ENCODE assay signal across 8 mouse cellular contexts in genomic region chr5:121546530-121546895, GRCm38 (mm10). TPM values are rescaled to one million over a fixed set of nuclear protein-coding genes. Genes with fewer than 3 reads are reported as not detected.
DNase-seq lines count a peak whose midpoint lies in the region; ATAC-seq lines count a peak whose summit lies in the region.

No protein-coding gene starts in this region.

- no peaks in the 10 kb centered on the region for H3K27me3 ChIP-seq in heart, embryonic 15.5 days
- no peaks in the 10 kb centered on the region for H3K27me3 ChIP-seq in liver, embryonic 16.5 days (ENCODE audit: control insufficient read depth, insufficient read depth, low read depth, low read length)
- H3K27me3 ChIP-seq in neural tube, embryonic 11.5 days (ENCODE audit: control insufficient read depth, insufficient read depth, low read length) = no peaks in the 10 kb centered on the region

- H3K4me3 ChIP-seq in heart, embryonic 15.5 days = peak overlapping the region; percentile 96
- peak overlapping the region; percentile 98 for H3K4me3 ChIP-seq in liver, embryonic 16.5 days (ENCODE audit: low read depth, low read length)
- H3K4me3 ChIP-seq in neural tube, embryonic 11.5 days (ENCODE audit: low read depth, low read length) = peak overlapping the region; percentile 81

- peak overlapping the region; percentile 88 for H3K4me2 ChIP-seq in heart, embryonic 15.5 days
- peak overlapping the region; percentile 72 for H3K4me2 ChIP-seq in liver, embryonic 16.5 days (ENCODE audit: low read depth, low read length)
- H3K4me2 ChIP-seq in neural tube, embryonic 11.5 days (ENCODE audit: low read depth) = peak overlapping the region; percentile 39

- no peak for ATAC-seq in heart, embryonic 15.5 days (replicated peaks; ENCODE audit: insufficient number of reproducible peaks, insufficient read depth, low FRiP score, low read depth)
- no peak for ATAC-seq in liver, embryonic 16.5 days (ENCODE audit: low read depth)
- ATAC-seq in neural tube, embryonic 11.5 days (ENCODE audit: insufficient read depth, low FRiP score, low TSS enrichment) = no peak

- H3K27ac ChIP-seq in heart, embryonic 15.5 days = peak overlapping the region; percentile 92
- H3K27ac ChIP-seq in liver, embryonic 16.5 days (ENCODE audit: low read length) = peak overlapping the region; percentile 81
- H3K27ac ChIP-seq in neural tube, embryonic 11.5 days (ENCODE audit: low read depth, low read length) = no peak overlapping the region

- DNase-seq in A20 (ENCODE audit: low read depth, low spot score) (peak; percentile 56), R1 (ENCODE audit: low read depth, low spot score) (peak; percentile 76)
- DNase-seq in embryo, embryonic 11 days = peak; percentile 71
- peak; percentile 79 to 85 for DNase-seq in kidney, postnatal 25 days
- peak; percentile 60 for DNase-seq in neural tube, embryonic 11.5 days (ENCODE audit: low spot score)
- DNase-seq in thymus, postnatal 0 days (ENCODE audit: low spot score) = peak; percentile 52

- H3K9me3 ChIP-seq in heart, embryonic 15.5 days (replicated peaks) = no peaks in the 10 kb centered on the region
- H3K9me3 ChIP-seq in liver, embryonic 16.5 days (replicated peaks; ENCODE audit: control insufficient read depth, low read length) = no peaks in the 10 kb centered on the region
- H3K9me3 ChIP-seq in neural tube, embryonic 11.5 days (ENCODE audit: control insufficient read depth, low read length) = no peaks in the 10 kb centered on the region

- peaks cover 22% of the 10 kb centered on the region for H3K4me1 ChIP-seq in heart, embryonic 15.5 days (replicated peaks)
- peaks cover 32% of the 10 kb centered on the region for H3K4me1 ChIP-seq in liver, embryonic 16.5 days (ENCODE audit: control insufficient read depth, low read depth, low read length)
- H3K4me1 ChIP-seq in neural tube, embryonic 11.5 days (ENCODE audit: control insufficient read depth, insufficient read depth, low read length) = peaks cover 7% of the 10 kb centered on the region

- 30% methylated on average over 6 of the region's 6 CpGs for WGBS in heart, embryonic 15.5 days
- 13% methylated on average over 6 of the region's 6 CpGs for WGBS in liver, embryonic 16.5 days (ENCODE audit: insufficient replicate concordance)
- 46% methylated on average over 6 of the region's 6 CpGs for WGBS in neural tube, embryonic 11.5 days

- no peaks in the 10 kb centered on the region for H3K36me3 ChIP-seq in heart, embryonic 15.5 days
- no peaks in the 10 kb centered on the region for H3K36me3 ChIP-seq in liver, embryonic 16.5 days (ENCODE audit: control insufficient read depth, insufficient read depth)
- no peaks in the 10 kb centered on the region for H3K36me3 ChIP-seq in neural tube, embryonic 11.5 days (ENCODE audit: control insufficient read depth, insufficient read depth, low read length)

- peak overlapping the region; percentile 97 for H3K9ac ChIP-seq in heart, embryonic 15.5 days
- peak overlapping the region; percentile 97 for H3K9ac ChIP-seq in liver, embryonic 16.5 days (ENCODE audit: low read depth, low read length)
- H3K9ac ChIP-seq in neural tube, embryonic 11.5 days (ENCODE audit: low read length) = peak overlapping the region; percentile 93

RNA-seq across cellular contexts. Expression of gene Mapkapk5, which starts 0.8 kb away (rescaled TPM):
- 30.5 and 33.1 TPM in 2 replicates for polyA plus RNA-seq in heart, embryonic 15.5 days (2015; fragmentation: Nextera tagmentation; extraction: Ambion mirVana)
- polyA plus RNA-seq in liver, embryonic 16.5 days (2015; fragmentation: Nextera tagmentation; extraction: Ambion mirVana) = 19.2 and 21.3 TPM in 2 replicates
- polyA plus RNA-seq in neural tube, embryonic 11.5 days (2014; fragmentation: Nextera tagmentation; extraction: Ambion mirVana) = 62.6 and 65.3 TPM in 2 replicates
- polyA plus RNA-seq in thymus, postnatal 0 days (2015; fragmentation: Nextera tagmentation; extraction: Ambion mirVana) = 46.7 and 52.1 TPM in 2 replicates

RNA-seq across cellular contexts. Expression of gene Adam1a, which starts 1.2 kb away (rescaled TPM):
- 0.86 and 0.91 TPM in 2 replicates for polyA plus RNA-seq in heart, embryonic 15.5 days (2015; fragmentation: Nextera tagmentation; extraction: Ambion mirVana)
- 0.29 and 0.30 TPM in 2 replicates for polyA plus RNA-seq in liver, embryonic 16.5 days (2015; fragmentation: Nextera tagmentation; extraction: Ambion mirVana)
- polyA plus RNA-seq in neural tube, embryonic 11.5 days (2014; fragmentation: Nextera tagmentation; extraction: Ambion mirVana) = 2.2 and 3.5 TPM in 2 replicates
- polyA plus RNA-seq in thymus, postnatal 0 days (2015; fragmentation: Nextera tagmentation; extraction: Ambion mirVana) = 0.64 and 0.66 TPM in 2 replicates

RNA-seq across cellular contexts. Expression of gene Gm42878, which starts 1.2 kb away (rescaled TPM):
- 0.18 TPM in 1 of 2 replicates, not detected in the other for polyA plus RNA-seq in heart, embryonic 15.5 days (2015; fragmentation: Nextera tagmentation; extraction: Ambion mirVana)
- not detected in 2 replicates for polyA plus RNA-seq in liver, embryonic 16.5 days (2015; fragmentation: Nextera tagmentation; extraction: Ambion mirVana)
- polyA plus RNA-seq in neural tube, embryonic 11.5 days (2014; fragmentation: Nextera tagmentation; extraction: Ambion mirVana) = not detected in 2 replicates
- polyA plus RNA-seq in thymus, postnatal 0 days (2015; fragmentation: Nextera tagmentation; extraction: Ambion mirVana) = not detected in 2 replicates

RNA-seq across cellular contexts. Expression of gene Adam1b, which starts 43.3 kb away (rescaled TPM):
- polyA plus RNA-seq in heart, embryonic 15.5 days (2015; fragmentation: Nextera tagmentation; extraction: Ambion mirVana) = 0.05 and 0.11 TPM in 2 replicates
- not detected in 2 replicates for polyA plus RNA-seq in liver, embryonic 16.5 days (2015; fragmentation: Nextera tagmentation; extraction: Ambion mirVana)
- not detected in 2 replicates for polyA plus RNA-seq in neural tube, embryonic 11.5 days (2014; fragmentation: Nextera tagmentation; extraction: Ambion mirVana)
- polyA plus RNA-seq in thymus, postnatal 0 days (2015; fragmentation: Nextera tagmentation; extraction: Ambion mirVana) = 0.05 TPM in 1 of 2 replicates, not detected in the other

RNA-seq across cellular contexts. Expression of gene Aldh2, which starts 47.1 kb away (rescaled TPM):
- 95.0 and 119 TPM in 2 replicates for polyA plus RNA-seq in heart, embryonic 15.5 days (2015; fragmentation: Nextera tagmentation; extraction: Ambion mirVana)
- polyA plus RNA-seq in liver, embryonic 16.5 days (2015; fragmentation: Nextera tagmentation; extraction: Ambion mirVana) = 216 and 250 TPM in 2 replicates
- polyA plus RNA-seq in neural tube, embryonic 11.5 days (2014; fragmentation: Nextera tagmentation; extraction: Ambion mirVana) = 53.4 and 71.2 TPM in 2 replicates
- polyA plus RNA-seq in thymus, postnatal 0 days (2015; fragmentation: Nextera tagmentation; extraction: Ambion mirVana) = 127 and 128 TPM in 2 replicates
